Mouse (Mus musculus) stomach, postnatal 0 days (tissue): ENCODE results near the gene Umps. TPM values are rescaled to one million over a fixed set of nuclear protein-coding genes. Genes with fewer than 3 reads are reported as not detected.

Source experiments
- ATAC-seq: fragments of 200-750 bp; cut with Nextera tagmentation; 2 replicates; pipeline ENCODE4 v1.8.0; 2017; ENCODE audit not compliant: low FRiP score, low TSS enrichment
- DNase-seq: peaks from one replicate; pipeline ENCODE4 v3.0.0-alpha.2; 2016; ENCODE audit warnings: low spot score
- H3K27ac ChIP-seq: fragments of 300-500 bp; sonication (generic); replicated peaks from 2 replicates; pipeline ENCODE4 v1.5.1; 2014; ENCODE audit warnings: mild to moderate bottlenecking, control low read depth
- H3K27me3 ChIP-seq: fragments of 300-500 bp; sonication (generic); 2 replicates; pipeline ENCODE4 v1.6.1; 2014; ENCODE audit warnings: low read length; ENCODE audit not compliant: control insufficient read depth, insufficient read depth
- H3K36me3 ChIP-seq: fragments of 300-500 bp; sonication (generic); 2 replicates; pipeline ENCODE4 v1.6.1; 2014; ENCODE audit warnings: low read length, mixed read lengths; ENCODE audit not compliant: control insufficient read depth, insufficient read depth
- H3K4me1 ChIP-seq: fragments of 300-500 bp; sonication (generic); replicated peaks from 2 replicates; pipeline ENCODE4 v1.6.1; 2014; ENCODE audit warnings: antibody characterized with exemption; ENCODE audit not compliant: control insufficient read depth, insufficient read depth
- H3K4me2 ChIP-seq: fragments of 300-500 bp; sonication (generic); replicated peaks from 2 replicates; pipeline ENCODE4 v1.6.1; 2014; ENCODE audit warnings: low read depth, mild to moderate bottlenecking, control low read depth, moderate library complexity
- H3K4me3 ChIP-seq: fragments of 300-500 bp; sonication (generic); 2 replicates; pipeline ENCODE4 v1.5.1; 2014; ENCODE audit warnings: low read depth, low read length, control low read depth
- H3K9ac ChIP-seq: fragments of 300-500 bp; sonication (generic); 2 replicates; pipeline ENCODE4 v1.6.1; 2014; ENCODE audit warnings: mild to moderate bottlenecking, low read length, control low read depth, mixed read lengths
- H3K9me3 ChIP-seq: fragments of 300-500 bp; sonication (generic); 2 replicates; pipeline ENCODE4 v1.6.1; 2016; ENCODE audit warnings: low read length; ENCODE audit not compliant: control insufficient read depth
- CTCF ChIP-seq: IDR thresholded peaks from 2 replicates; pipeline ENCODE4 v1.5.1; 2016; ENCODE audit warnings: antibody characterized with exemption, low read depth, mild to moderate bottlenecking, moderate library complexity
- EP300 ChIP-seq: optimal IDR thresholded peaks from 2 replicates; pipeline ENCODE3; 2016; ENCODE audit warnings: antibody characterized with exemption
- WGBS: fragments of 180-500 bp; shearing (Covaris S2); extraction: QIAGEN DNeasy Blood & Tissue Kit; methylation state at CpG from one replicate; pipeline ENCODE4 v1.1.7; 2014; 5-methylcytosine and 5-hydroxymethylcytosine counted together
- polyA plus RNA-seq: library from polyadenylated mRNA; unstranded; fragments of >200 nt; fragmentation: Nextera tagmentation; extraction: Ambion mirVana; gene quantifications from 2 replicates; pipeline ENCODE4 v1.2.1, GENCODE M21; 2015

Umps gene
- polyA plus RNA-seq, 1 experiment from 2014 or later: 24.0 TPM

DNA sequence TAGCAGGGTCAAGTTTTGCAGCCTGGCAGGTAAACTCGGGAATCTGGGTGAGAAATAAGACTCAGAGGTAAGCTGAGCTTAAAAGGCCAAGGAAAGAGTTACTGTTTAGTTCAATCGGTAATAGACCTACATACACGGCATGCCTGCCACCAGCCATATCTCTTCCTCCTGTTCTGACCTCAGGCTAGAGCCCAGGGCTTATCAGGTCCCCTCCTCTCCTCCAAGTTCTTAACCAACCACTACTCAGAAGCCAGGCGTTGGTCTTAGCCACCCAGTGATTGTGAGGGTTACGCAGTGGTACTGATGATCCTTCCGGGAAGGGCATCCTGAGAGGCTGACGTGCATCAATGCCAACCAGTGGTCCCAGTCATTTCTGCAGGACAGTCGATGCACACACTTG, 43.1 kb downstream of the Umps start:
- TF ChIP-seq CTCF (no peak), EP300 (no peak)
- Histone ChIP-seq H3K4me2 (no peak overlapping the region), H3K9me3 (no peaks in the 10 kb centered on the region), H3K27ac (no peak overlapping the region), H3K4me3 (no peak overlapping the region), H3K27me3 (no peaks in the 10 kb centered on the region), H3K9ac (no peak overlapping the region), H3K4me1 (0 out of 2 replicates have a peak, but pooled peaks cover under 1% of the 10 kb centered on the region), H3K36me3 (0 out of 2 replicates have a peak, but pooled peaks cover 9% of the 10 kb centered on the region)
- 90% methylated on average over 8 of the region's 8 CpGs for WGBS
- DNase-seq (no peak), ATAC-seq (no peak)

DNA sequence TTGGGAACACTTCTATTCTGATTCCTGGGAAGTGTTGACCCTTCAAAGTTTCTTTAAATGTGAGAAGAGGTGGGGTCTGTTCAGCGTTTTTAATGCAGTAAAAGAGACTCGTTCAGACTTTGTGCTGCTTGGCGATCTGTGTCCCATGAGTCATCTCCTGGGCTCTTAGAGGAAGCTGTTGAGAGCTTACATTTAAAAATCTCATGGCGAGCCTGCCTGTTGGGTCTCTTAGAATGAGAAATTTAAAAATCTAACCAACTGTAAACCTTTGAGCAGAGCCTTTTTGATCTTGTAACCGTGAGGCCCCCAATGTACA, 43.9 kb downstream of the Umps start:
- WGBS: 26% methylated on average over 5 of the region's 5 CpGs
- DNase-seq (no peak), ATAC-seq (no peak)
- no peak for TF ChIP-seq CTCF
- no peak for TF ChIP-seq EP300
- Histone ChIP-seq H3K9ac (no peak overlapping the region), H3K27me3 (no peaks in the 10 kb centered on the region), H3K4me1 (no peaks in the 10 kb centered on the region), H3K4me2 (no peak overlapping the region), H3K4me3 (no peak overlapping the region), H3K27ac (peak overlapping the region; percentile 67), H3K36me3 (0 out of 2 replicates have a peak, but pooled peaks cover 9% of the 10 kb centered on the region), H3K9me3 (no peaks in the 10 kb centered on the region)

DNA sequence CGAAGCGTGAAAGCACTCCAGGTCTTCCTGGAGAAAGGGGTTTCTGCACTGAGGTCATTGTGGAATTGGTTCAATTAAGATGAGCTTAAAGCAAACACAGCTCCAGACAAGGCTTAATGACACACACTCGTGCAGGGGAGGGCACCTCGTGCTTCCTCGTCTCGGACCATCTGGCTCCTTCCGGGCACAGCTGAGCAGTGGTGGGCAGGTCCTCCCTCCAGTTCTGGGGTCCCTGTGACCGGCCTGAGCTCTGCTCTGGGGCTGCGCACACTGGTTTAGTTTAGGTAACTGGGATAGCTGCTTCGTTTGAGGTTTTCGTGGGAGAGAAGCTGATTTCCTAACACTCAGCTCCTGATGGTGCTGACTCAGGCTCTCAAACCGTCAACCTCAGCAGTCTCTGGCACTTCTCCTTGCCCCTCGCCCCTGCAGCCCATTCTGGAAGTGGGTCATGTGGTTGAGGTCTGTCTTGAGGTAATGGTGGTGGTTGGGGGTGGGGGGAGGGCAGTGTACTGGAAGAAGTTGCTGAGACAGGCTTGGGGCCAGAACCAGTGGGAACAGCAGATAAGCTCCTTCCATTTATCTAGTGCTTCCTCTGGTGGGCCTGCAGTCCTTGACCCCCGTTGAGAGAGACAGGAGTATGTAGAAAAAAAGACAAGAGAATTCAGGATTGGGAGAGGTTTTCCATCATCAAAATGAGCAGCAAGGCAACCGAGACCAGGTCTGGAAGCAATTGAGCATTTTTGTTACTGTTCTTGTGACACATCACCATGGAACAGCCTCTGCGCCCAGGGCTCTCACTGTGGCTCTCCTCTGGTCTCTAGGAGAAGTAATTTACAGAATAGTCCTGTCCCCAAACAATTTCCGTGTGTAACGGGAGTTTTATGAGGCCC, 44.5 kb downstream of the Umps start:
- no peaks in the 10 kb centered on the region for H3K27me3 ChIP-seq
- no peak overlapping the region for H3K9ac ChIP-seq
- H3K4me3 ChIP-seq: no peak overlapping the region
- H3K9me3 ChIP-seq: no peaks in the 10 kb centered on the region
- 0 out of 2 replicates have a peak, but pooled peaks cover 9% of the 10 kb centered on the region for H3K36me3 ChIP-seq
- H3K4me2 ChIP-seq: no peak overlapping the region
- no peaks in the 10 kb centered on the region for H3K4me1 ChIP-seq
- ATAC-seq (peak; percentile 63; the same call in 1 of the 2 replicates), DNase-seq (no peak)
- TF ChIP-seq EP300: no peak
- no peak for TF ChIP-seq CTCF
- H3K27ac ChIP-seq: peak overlapping the region; percentile 67
- 45% methylated on average over 18 of the region's 18 CpGs for WGBS

DNA sequence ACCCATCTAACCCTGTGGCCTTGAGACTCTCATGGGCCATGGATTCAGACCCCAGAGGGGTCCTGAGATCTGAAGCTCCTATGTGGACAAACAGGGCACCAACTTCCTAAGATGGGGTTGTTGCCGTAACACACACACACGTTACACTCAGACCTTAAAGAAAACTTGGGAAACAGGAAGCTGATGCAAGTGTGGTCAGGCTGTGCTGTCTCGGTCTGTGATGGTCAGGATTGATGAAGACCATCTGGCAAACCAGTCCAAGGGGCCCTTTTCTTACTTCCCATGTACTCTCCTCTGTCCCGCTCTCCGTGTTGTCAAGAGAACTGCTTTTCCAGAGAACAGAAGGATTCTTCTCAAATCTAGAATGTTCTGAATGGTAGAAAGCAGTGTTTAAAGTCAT, 45.3 kb downstream of the Umps start:
- TF ChIP-seq EP300: no peak
- TF ChIP-seq CTCF: no peak
- ATAC-seq (no peak), DNase-seq (no peak)
- Histone ChIP-seq H3K4me2 (no peak overlapping the region), H3K27me3 (no peaks in the 10 kb centered on the region), H3K4me1 (peaks cover 3% of the 10 kb centered on the region), H3K36me3 (0 out of 2 replicates have a peak, but pooled peaks cover 9% of the 10 kb centered on the region), H3K9me3 (no peaks in the 10 kb centered on the region), H3K27ac (peak overlapping the region; percentile 67), H3K4me3 (no peak overlapping the region), H3K9ac (no peak overlapping the region)
- 54% methylated on average over 5 of the region's 5 CpGs for WGBS

DNA sequence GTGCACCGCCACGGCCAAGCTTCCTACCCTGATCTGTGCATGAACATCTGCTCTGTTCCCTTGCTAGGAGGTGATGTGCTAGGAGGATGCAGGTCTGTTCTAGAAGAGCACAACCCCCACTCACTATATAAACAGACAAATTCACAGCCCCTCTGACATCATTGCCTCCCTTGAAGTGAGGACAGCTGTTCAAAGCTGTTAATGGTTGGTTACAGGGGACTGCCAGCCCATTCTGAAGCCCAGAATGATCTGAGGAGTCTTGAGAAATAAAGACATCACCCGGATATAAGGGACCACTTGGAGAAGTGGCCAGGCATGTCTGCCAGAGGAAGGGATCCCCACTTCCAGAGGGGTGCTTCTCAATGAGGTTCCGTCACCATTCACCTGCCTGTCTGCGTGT, 48.9 kb downstream of the Umps start:
- Histone ChIP-seq H3K36me3 (0 out of 2 replicates have a peak, but pooled peaks cover 9% of the 10 kb centered on the region), H3K27me3 (no peaks in the 10 kb centered on the region), H3K9ac (no peak overlapping the region), H3K27ac (peak overlapping the region; percentile 69; the same call in 1 of the 2 replicates), H3K4me2 (no peak overlapping the region), H3K4me3 (no peak overlapping the region), H3K4me1 (peaks cover 6% of the 10 kb centered on the region), H3K9me3 (no peaks in the 10 kb centered on the region)
- no peak for ATAC-seq
- WGBS: 72% methylated on average over 5 of the region's 5 CpGs
- DNase-seq: no peak
- TF ChIP-seq CTCF: no peak
- no peak for TF ChIP-seq EP300

DNA sequence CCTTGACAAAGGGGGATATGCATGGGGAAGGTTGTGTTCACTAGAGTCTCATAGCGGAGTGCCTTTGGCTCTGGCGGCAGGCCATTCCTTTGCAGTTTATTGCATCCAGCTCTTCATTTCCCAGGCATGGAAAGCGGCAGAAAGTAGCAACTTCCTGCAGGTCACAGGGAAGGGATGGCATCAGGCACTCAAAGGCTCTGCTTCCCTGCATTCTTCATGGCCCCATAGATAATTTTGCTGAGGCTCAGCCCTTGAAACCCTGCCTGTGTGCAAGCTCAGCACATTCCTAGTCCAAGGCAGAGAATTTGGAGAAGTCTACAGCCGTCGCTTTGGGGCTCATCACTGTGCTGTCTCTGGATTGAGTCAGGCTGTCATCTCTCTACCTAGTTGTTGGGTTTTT, 49.4 kb downstream of the Umps start:
- TF ChIP-seq EP300 (no peak), CTCF (no peak)
- ATAC-seq: no peak
- Histone ChIP-seq H3K36me3 (0 out of 2 replicates have a peak, but pooled peaks cover 9% of the 10 kb centered on the region), H3K9ac (no peak overlapping the region), H3K4me3 (no peak overlapping the region), H3K27ac (peak overlapping the region; percentile 69), H3K4me2 (no peak overlapping the region), H3K4me1 (peaks cover 6% of the 10 kb centered on the region), H3K9me3 (no peaks in the 10 kb centered on the region), H3K27me3 (no peaks in the 10 kb centered on the region)
- DNase-seq: no peak
- WGBS: 47% methylated on average over 5 of the region's 5 CpGs
